Comparison of ENCODE assay signal across 8 mouse cellular contexts in the genomic region with DNA sequence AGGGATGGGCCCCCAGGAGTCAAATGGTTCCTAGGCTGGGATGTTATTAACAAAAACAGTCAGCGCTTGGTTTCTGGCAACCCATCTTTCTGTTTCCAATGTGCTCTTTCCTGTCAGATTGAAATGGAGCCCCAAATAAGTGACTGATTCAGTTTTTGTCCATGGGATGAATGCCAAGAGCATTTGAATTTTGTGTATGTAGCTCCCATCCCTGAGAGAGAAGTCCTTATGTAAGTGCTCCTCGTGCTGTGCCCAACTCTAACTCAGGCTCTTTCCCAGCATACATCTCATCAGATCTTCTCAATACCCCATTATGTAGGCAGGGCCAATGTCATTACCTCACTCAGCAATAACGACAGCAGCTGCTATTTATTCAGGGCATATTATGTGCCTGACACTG. TPM values are rescaled to one million over a fixed set of nuclear protein-coding genes. Genes with fewer than 3 reads are reported as not detected.
A peak's percentile ranks its signal among the peaks of the same experiment; 100 is the strongest.
DNase-seq lines count a peak whose midpoint lies in the region; ATAC-seq and TF ChIP-seq lines count a peak whose summit lies in the region.

No protein-coding gene starts in this region.

- no peak for ATAC-seq in heart, embryonic 13.5 days (ENCODE audit: extremely low read depth, insufficient number of reproducible peaks, low FRiP score, low TSS enrichment)
- no peak for ATAC-seq in G1E (ENCODE audit: extremely low read depth, insufficient number of reproducible peaks, low FRiP score, poor library complexity, severe bottlenecking)
- ATAC-seq in forebrain, embryonic 15.5 days (replicated peaks): no peak
- no peak for ATAC-seq in liver, embryonic 16.5 days (ENCODE audit: low read depth)

- 57% methylated on average over 3 of the region's 3 CpGs for WGBS in heart, embryonic 13.5 days
- WGBS in forebrain, embryonic 15.5 days: 19% methylated on average over 3 of the region's 3 CpGs
- 69% methylated on average over 3 of the region's 3 CpGs for WGBS in liver, embryonic 16.5 days (ENCODE audit: insufficient replicate concordance)

- peaks cover 6% of the 10 kb centered on the region; the same call in 1 of the 2 replicates for H3K27me3 ChIP-seq in heart, embryonic 13.5 days (replicated peaks)
- H3K27me3 ChIP-seq in G1E (ENCODE audit: insufficient read depth, low read length): no peaks in the 10 kb centered on the region
- H3K27me3 ChIP-seq in forebrain, embryonic 15.5 days: no peaks in the 10 kb centered on the region
- no peaks in the 10 kb centered on the region for H3K27me3 ChIP-seq in liver, embryonic 16.5 days (ENCODE audit: control insufficient read depth, insufficient read depth, low read depth, low read length)

- peak overlapping the region; percentile 96; the same call in 1 of the 2 replicates for H3K27ac ChIP-seq in heart, embryonic 13.5 days (replicated peaks)
- peak overlapping the region; percentile 97 for H3K27ac ChIP-seq in forebrain, embryonic 15.5 days (replicated peaks)
- H3K27ac ChIP-seq in liver, embryonic 16.5 days (ENCODE audit: low read length): no peak overlapping the region

- H3K4me2 ChIP-seq in heart, embryonic 13.5 days: peak overlapping the region; percentile 97
- peak overlapping the region; percentile 83 for H3K4me2 ChIP-seq in forebrain, embryonic 15.5 days (replicated peaks)
- H3K4me2 ChIP-seq in liver, embryonic 16.5 days (ENCODE audit: low read depth, low read length): peak overlapping the region; percentile 99

- H3K9me3 ChIP-seq in heart, embryonic 13.5 days: no peaks in the 10 kb centered on the region
- H3K9me3 ChIP-seq in G1E (replicated peaks): no peaks in the 10 kb centered on the region
- H3K9me3 ChIP-seq in forebrain, embryonic 15.5 days: no peaks in the 10 kb centered on the region
- H3K9me3 ChIP-seq in liver, embryonic 16.5 days (replicated peaks; ENCODE audit: control insufficient read depth, low read length): no peaks in the 10 kb centered on the region

- H3K4me3 ChIP-seq in heart, embryonic 13.5 days: peak overlapping the region; percentile 98
- H3K4me3 ChIP-seq in G1E (ENCODE audit: low read depth, low read length): peak overlapping the region; percentile 80; the same call in 1 of the 2 replicates
- H3K4me3 ChIP-seq in forebrain, embryonic 15.5 days: peak overlapping the region; percentile 76
- H3K4me3 ChIP-seq in liver, embryonic 16.5 days (ENCODE audit: low read depth, low read length): peak overlapping the region; percentile 90

- no peak for TF ChIP-seq CTCF in G1E (IDR thresholded peaks at IDR 0.05; ENCODE audit: low read depth, low read length)

- H3K9ac ChIP-seq in heart, embryonic 13.5 days: peak overlapping the region; percentile 99
- peak overlapping the region; percentile 95 for H3K9ac ChIP-seq in forebrain, embryonic 15.5 days (replicated peaks)
- H3K9ac ChIP-seq in liver, embryonic 16.5 days (ENCODE audit: low read depth, low read length): peak overlapping the region; percentile 97

- no peak for DNase-seq in heart, postnatal 14 days
- no peak for DNase-seq in G1E (ENCODE audit: low spot score)
- no peak for DNase-seq in adrenal gland, postnatal 10 days
- no peak for DNase-seq in spleen, postnatal 4 days (ENCODE audit: low spot score in 2 of 2)
- no peak for DNase-seq in urinary bladder, postnatal 14 days (ENCODE audit: low spot score)

- peaks cover 69% of the 10 kb centered on the region for H3K4me1 ChIP-seq in heart, embryonic 13.5 days
- H3K4me1 ChIP-seq in G1E (ENCODE audit: insufficient read depth, low read depth, low read length): peaks cover 67% of the 10 kb centered on the region
- peaks cover 57% of the 10 kb centered on the region for H3K4me1 ChIP-seq in forebrain, embryonic 15.5 days
- H3K4me1 ChIP-seq in liver, embryonic 16.5 days (ENCODE audit: control insufficient read depth, low read depth, low read length): peaks cover 62% of the 10 kb centered on the region

- intact Hi-C loops in heart, postnatal 14 days (cut with DNase I): loop anchor here (5.0 kb wide), 1 partner anchor 105 kb away; the partner anchor contains the start of gene Calm3

- H3K36me3 ChIP-seq in heart, embryonic 13.5 days: peaks cover 26% of the 10 kb centered on the region
- H3K36me3 ChIP-seq in G1E (replicated peaks): peaks cover 73% of the 10 kb centered on the region
- H3K36me3 ChIP-seq in forebrain, embryonic 15.5 days: no peaks in the 10 kb centered on the region
- peaks cover 4% of the 10 kb centered on the region; the same call in 1 of the 2 replicates for H3K36me3 ChIP-seq in liver, embryonic 16.5 days (ENCODE audit: control insufficient read depth, insufficient read depth)

RNA-seq across cellular contexts. Expression of gene Fkrp, which starts 1.2 kb away (rescaled TPM):
- 31.9 and 33.3 TPM in 2 replicates for polyA plus RNA-seq in heart, embryonic 13.5 days (2015; fragmentation: Nextera tagmentation; extraction: Ambion mirVana)
- total RNA-seq in heart, postnatal 14 days (2021): 10 to 100 TPM; 42.8 to 45.5 TPM
- total RNA-seq in G1E (2014; fragmentation: Nextera tagmentation): 12.3 and 18.0 TPM in 2 replicates
- total RNA-seq in G1E (2017): 10.5 and 11.3 TPM in 2 replicates
- polyA plus RNA-seq in G1E (2012): 30.6 and 32.9 TPM in 2 replicates
- polyA plus RNA-seq in forebrain, embryonic 15.5 days (2015; fragmentation: Nextera tagmentation; extraction: Ambion mirVana): 28.2 and 29.0 TPM in 2 replicates
- polyA plus RNA-seq in liver, embryonic 16.5 days (2015; fragmentation: Nextera tagmentation; extraction: Ambion mirVana): 7.8 and 8.9 TPM in 2 replicates
- total RNA-seq in adrenal gland, postnatal 10 days (2021): 10 to 100 TPM; 22.4 to 22.6 TPM

RNA-seq across cellular contexts. Expression of gene Strn4, which starts 2.0 kb away (rescaled TPM):
- 81.1 and 82.5 TPM in 2 replicates for polyA plus RNA-seq in heart, embryonic 13.5 days (2015; fragmentation: Nextera tagmentation; extraction: Ambion mirVana)
- 10 to 100 TPM; 65.3 to 69.1 TPM for total RNA-seq in heart, postnatal 14 days (2021)
- total RNA-seq in G1E (2014; fragmentation: Nextera tagmentation) (40.3 and 67.7 TPM in 2 replicates), G1E (2017) (33.8 and 38.9 TPM in 2 replicates)
- polyA plus RNA-seq in G1E (2012): 62.4 and 64.4 TPM in 2 replicates
- 185 and 193 TPM in 2 replicates for polyA plus RNA-seq in forebrain, embryonic 15.5 days (2015; fragmentation: Nextera tagmentation; extraction: Ambion mirVana)
- 27.4 and 29.8 TPM in 2 replicates for polyA plus RNA-seq in liver, embryonic 16.5 days (2015; fragmentation: Nextera tagmentation; extraction: Ambion mirVana)
- 10 to 100 TPM; 63.8 to 72.8 TPM for total RNA-seq in adrenal gland, postnatal 10 days (2021)

RNA-seq across cellular contexts. Expression of gene Prkd2, which starts 25.0 kb away (rescaled TPM):
- 9.6 and 11.1 TPM in 2 replicates for polyA plus RNA-seq in heart, embryonic 13.5 days (2015; fragmentation: Nextera tagmentation; extraction: Ambion mirVana)
- total RNA-seq in heart, postnatal 14 days (2021): 10 to 100 TPM; 35.3 to 35.9 TPM
- total RNA-seq in G1E (2014; fragmentation: Nextera tagmentation): 23.6 and 28.7 TPM in 2 replicates
- 3.9 and 4.4 TPM in 2 replicates for total RNA-seq in G1E (2017)
- polyA plus RNA-seq in G1E (2012): 13.6 and 22.4 TPM in 2 replicates
- 7.0 and 8.0 TPM in 2 replicates for polyA plus RNA-seq in forebrain, embryonic 15.5 days (2015; fragmentation: Nextera tagmentation; extraction: Ambion mirVana)
- 2.8 and 3.6 TPM in 2 replicates for polyA plus RNA-seq in liver, embryonic 16.5 days (2015; fragmentation: Nextera tagmentation; extraction: Ambion mirVana)
- 10 to 100 TPM; 22.2 to 27.2 TPM for total RNA-seq in adrenal gland, postnatal 10 days (2021)

RNA-seq across cellular contexts. Expression of gene Slc1a5, which starts 36.6 kb away (rescaled TPM):
- polyA plus RNA-seq in heart, embryonic 13.5 days (2015; fragmentation: Nextera tagmentation; extraction: Ambion mirVana): 35.2 and 37.8 TPM in 2 replicates
- total RNA-seq in heart, postnatal 14 days (2021): 10 to 100 TPM; 26.5 to 35.4 TPM
- 18.8 and 61.2 TPM in 2 replicates for total RNA-seq in G1E (2014; fragmentation: Nextera tagmentation)
- total RNA-seq in G1E (2017): 5.9 and 7.1 TPM in 2 replicates
- 13.9 and 14.7 TPM in 2 replicates for polyA plus RNA-seq in G1E (2012)
- 10.0 and 13.6 TPM in 2 replicates for polyA plus RNA-seq in forebrain, embryonic 15.5 days (2015; fragmentation: Nextera tagmentation; extraction: Ambion mirVana)
- polyA plus RNA-seq in liver, embryonic 16.5 days (2015; fragmentation: Nextera tagmentation; extraction: Ambion mirVana): 101 and 119 TPM in 2 replicates
- total RNA-seq in adrenal gland, postnatal 10 days (2021): 100 to 1,000 TPM; 108 to 109 TPM

RNA-seq across cellular contexts. Expression of gene Dact3, which starts 57.4 kb away (rescaled TPM):
- polyA plus RNA-seq in heart, embryonic 13.5 days (2015; fragmentation: Nextera tagmentation; extraction: Ambion mirVana): 4.6 and 4.7 TPM in 2 replicates
- total RNA-seq in heart, postnatal 14 days (2021): 10 to 100 TPM; 18.6 to 19.0 TPM
- total RNA-seq in G1E (2014; fragmentation: Nextera tagmentation) (0.30 TPM in 1 of 2 replicates, not detected in the other), G1E (2017) (0.05 and 0.12 TPM in 2 replicates)
- 0.28 and 0.30 TPM in 2 replicates for polyA plus RNA-seq in G1E (2012)
- 3.3 and 3.4 TPM in 2 replicates for polyA plus RNA-seq in forebrain, embryonic 15.5 days (2015; fragmentation: Nextera tagmentation; extraction: Ambion mirVana)
- 0.05 and 0.12 TPM in 2 replicates for polyA plus RNA-seq in liver, embryonic 16.5 days (2015; fragmentation: Nextera tagmentation; extraction: Ambion mirVana)
- total RNA-seq in adrenal gland, postnatal 10 days (2021): 1 to 10 TPM; 5.7 to 7.0 TPM
